In genomic region chr8:26301961-26302360, GRCm38 (mm10) we compare ENCODE assay signal across 14 mouse cellular contexts.
"Had no signal": no experiment of that assay in that cellular context is flagged by ENCODE, and none has a peak within 500 bp of the region (broad histone marks: within the 10 kb centered on the region; RNA-seq: fewer than 3 reads in every experiment).

No protein-coding gene starts in this region.

- H3K9ac ChIP-seq: lung, embryonic 15.5 days; midbrain, embryonic 13.5 days; midbrain, embryonic 15.5 days; neural tube, embryonic 12.5 days had no signal

- H3K27ac ChIP-seq: lung, embryonic 15.5 days; macrophage; midbrain, embryonic 13.5 days; midbrain, embryonic 15.5 days; neural tube, embryonic 12.5 days had no signal

- H3K36me3 ChIP-seq: lung, embryonic 15.5 days; midbrain, embryonic 13.5 days; midbrain, embryonic 15.5 days; neural tube, embryonic 12.5 days had no signal

- H3K27me3 ChIP-seq: megakaryocyte, embryonic 14.5 days; midbrain, embryonic 13.5 days; midbrain, embryonic 15.5 days; neural tube, embryonic 12.5 days had no signal

- DNase-seq: lung, adult 2 months; lung, postnatal 14 days; lung, postnatal 36 days; right cerebral cortex, postnatal 14 days; spleen, adult 18-20 months; thymus, adult 18-20 months; thymus, postnatal 14 days; thymus, postnatal 36 days had no signal

- H3K4me3 ChIP-seq: lung, embryonic 15.5 days; megakaryocyte, embryonic 14.5 days; midbrain, embryonic 13.5 days; midbrain, embryonic 15.5 days; neural tube, embryonic 12.5 days had no signal

- H3K4me1 ChIP-seq: lung, embryonic 15.5 days; megakaryocyte, embryonic 14.5 days had no signal
